Mouse (Mus musculus) megakaryocyte progenitor cell, adult 5-6 weeks (primary cell): Measurements from ENCODE around the gene B230217C12Rik. TPM values are rescaled to one million over a fixed set of nuclear protein-coding genes. Genes with fewer than 3 reads are reported as not detected.

Experiments
- ATAC-seq: replicated peaks from 2 replicates; pipeline ENCODE4 v1.8.0; 2016; ENCODE audit warnings: mild to moderate bottlenecking, moderate TSS enrichment, inconsistent platforms; ENCODE audit not compliant: poor library complexity
- total RNA-seq, 2 experiments: library from RNA; stranded (forward) in 1 of 2; stranded (reverse) in 1 of 2; fragments of 157-497, 149-512 nt in 1 of 2; fragments of 200-1000 nt in 1 of 2; gene quantifications; 2 replicates each; pipeline versions ENCODE4 v1.2.3 to v1.2.4; 2015 to 2017

B230217C12Rik gene
- total RNA-seq, 2 experiments from 2014 or later: 0.17 to 3.8 TPM

DNA sequence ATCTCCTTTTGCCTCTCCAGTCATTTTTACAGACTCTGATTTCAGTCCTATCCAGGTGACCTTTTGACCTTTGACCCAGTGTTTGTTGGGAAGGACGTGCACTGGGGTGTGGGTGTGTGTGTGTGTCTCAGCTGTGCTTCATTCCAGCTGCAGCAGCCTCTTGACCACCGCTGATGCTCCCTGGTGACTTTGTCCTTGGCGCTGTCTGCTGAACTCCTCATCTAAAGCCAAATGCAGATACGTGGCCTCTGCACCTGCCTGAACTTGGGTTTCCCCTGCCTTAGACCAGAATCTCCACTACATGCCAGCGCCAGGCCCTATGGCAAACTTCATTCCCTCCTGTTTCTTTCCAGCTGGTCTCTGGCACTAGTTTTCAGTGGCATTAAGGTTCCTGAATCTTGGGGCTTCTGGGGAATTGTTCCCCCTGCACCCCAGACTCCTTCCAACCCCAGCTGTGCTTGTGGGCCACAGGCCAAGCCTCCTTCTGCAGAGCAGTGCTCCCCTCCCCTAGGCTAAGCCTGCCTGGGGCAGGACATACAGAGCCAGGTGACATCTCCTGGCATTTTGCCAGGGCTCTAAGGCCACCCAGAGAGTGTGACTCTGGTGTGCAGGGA, 31.9 kb upstream of the B230217C12Rik start:
- ATAC-seq: no peak

DNA sequence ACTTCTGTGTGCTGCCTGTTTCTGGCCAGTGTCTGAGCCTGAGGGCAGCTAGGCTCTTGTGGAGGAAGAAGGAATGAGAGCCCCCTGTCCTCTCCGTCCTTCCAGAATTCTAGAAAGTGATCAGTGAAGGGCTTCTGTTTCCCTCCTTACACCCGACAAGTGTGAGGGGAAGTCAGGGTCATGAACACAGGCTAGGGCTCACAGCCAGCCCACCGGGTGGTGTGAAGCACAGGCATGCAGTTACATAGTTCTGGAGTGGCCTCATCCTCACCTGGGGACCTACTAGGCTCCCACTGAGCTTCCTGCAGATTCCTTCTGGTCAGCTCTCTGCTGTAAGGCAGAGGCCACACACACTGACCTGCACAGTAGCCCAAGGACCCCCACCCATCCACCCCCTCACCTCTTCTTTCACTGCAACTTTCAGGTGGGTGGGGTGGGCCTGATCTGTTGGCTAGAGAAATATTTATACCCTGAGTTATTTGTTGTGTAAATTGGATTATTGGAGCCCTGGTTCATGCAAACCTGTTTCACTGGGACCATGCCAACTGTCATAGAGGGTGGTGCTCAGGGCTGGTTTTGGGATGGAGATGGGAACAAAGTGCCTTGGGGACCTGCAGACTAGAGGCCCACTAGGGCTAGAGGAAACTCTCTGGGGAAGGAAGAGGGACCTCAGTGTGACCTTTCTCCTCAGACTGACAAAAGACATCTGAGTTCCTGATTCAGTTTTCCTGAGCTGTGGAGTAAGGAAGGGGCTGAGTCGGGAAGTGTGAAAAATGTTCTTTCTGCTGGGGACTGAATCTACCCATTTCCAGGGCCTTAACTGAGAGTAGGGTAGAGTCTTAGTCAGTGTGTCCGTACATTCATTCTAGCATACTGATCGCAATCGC, 31.1 kb upstream of the B230217C12Rik start:
- ATAC-seq: no peak

- ATAC-seq: peak; percentile 63; the same call in 1 of the 2 replicates
These were observed 30.2 kb upstream of the B230217C12Rik start for GRCm38 (mm10) chr11:97810356-97810755.

DNA sequence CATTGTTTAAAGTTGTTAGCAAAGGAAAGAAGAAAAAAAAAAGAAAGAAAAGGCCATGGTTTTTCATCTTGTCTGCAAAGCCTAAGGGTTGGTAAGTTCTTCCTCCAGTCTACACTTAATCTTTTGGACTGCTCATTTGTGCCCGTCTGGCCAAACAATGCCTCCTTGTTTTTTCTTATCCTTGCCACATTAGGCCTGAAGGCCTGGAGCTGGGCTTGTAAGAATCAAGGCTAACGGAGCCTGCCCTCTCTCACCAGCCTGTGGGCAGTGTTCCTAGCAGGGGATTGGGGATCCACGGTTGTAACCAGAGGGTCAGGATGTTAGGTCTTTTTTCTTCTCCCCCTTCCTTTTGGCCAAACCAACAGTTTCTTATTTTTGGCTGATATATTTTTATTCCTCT, 29.6 kb upstream of the B230217C12Rik start:
- ATAC-seq: no peak

DNA sequence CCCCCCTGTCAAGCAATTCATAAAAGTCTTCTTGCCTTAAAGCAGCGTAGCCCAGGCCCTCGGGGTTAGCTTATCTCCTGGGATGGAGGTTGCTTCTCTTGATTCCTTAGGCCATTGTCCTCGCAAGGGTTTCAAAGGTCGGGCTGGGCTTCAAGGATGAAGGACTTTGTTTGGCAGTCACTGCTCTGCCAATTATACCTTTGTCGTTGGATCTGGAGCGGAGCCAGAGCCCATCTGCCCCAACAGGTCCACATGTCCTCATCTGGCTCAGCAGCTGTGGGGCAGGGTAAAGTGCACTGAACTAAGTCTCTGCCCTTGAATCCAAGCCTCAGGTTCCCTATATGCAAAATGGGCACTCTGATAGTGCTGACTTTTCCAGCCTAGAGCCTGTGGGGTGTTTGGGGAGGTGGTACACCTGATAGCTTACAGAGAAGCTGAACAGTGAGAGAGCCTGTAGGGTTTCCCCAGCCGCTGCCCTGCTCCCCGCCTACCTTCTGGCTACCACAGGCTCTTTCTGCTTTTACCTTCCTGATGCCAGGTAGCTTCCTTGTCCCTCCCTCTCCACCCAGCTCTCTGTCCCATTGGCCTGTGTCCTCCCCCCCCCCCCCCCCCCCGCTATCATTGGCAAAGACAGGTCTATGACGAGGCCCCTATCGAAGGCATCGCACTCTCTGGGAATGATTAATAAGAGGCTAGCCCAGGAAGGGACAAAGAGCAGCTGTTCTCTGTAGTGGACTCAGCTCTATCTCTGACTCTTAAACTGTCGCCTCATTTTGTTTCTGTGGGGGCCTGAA, 28.8 kb upstream of the B230217C12Rik start:
- ATAC-seq: no peak

DNA sequence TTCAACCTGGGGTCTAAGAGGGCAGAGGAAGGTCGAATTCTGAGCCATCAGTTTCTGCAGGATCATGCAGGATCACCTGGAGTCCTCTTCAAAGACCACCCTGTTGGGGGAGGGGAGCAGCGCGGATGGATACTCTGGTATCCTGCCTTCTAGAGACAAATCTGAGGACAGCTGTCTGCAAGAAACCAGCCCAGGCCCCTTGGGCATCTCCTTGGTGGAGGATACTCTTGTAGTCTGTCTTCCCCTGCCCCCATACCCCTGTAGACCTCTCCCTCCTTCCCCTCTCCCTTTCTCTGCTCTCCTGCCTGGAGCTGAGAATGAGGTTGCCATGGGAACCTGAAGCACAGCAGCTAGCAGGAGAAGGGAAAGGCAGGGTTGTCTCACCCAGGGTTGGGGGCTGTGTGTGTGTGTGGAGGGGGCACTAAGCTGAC, 28.1 kb upstream of the B230217C12Rik start:
- no peak for ATAC-seq

DNA sequence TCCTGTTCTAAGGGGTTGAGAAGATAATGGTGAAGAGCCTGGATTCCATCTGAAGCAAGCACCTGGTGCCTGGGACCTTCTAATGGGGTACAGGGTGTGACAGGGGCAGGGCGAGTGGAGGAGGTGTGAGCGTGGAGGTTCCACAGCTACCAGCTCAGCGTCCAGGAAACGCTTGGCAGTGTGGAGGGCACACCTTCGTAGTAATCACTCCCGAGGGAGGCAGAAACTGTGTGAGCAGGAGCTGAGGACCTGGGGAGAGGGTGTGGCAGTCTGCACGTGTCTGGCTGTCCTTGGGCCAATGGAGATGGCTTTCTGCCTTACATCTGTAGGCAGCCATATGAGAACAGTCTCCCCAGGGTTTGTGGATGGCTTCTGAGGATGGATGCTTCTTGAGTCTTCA, 27.5 kb upstream of the B230217C12Rik start:
- ATAC-seq: no peak

DNA sequence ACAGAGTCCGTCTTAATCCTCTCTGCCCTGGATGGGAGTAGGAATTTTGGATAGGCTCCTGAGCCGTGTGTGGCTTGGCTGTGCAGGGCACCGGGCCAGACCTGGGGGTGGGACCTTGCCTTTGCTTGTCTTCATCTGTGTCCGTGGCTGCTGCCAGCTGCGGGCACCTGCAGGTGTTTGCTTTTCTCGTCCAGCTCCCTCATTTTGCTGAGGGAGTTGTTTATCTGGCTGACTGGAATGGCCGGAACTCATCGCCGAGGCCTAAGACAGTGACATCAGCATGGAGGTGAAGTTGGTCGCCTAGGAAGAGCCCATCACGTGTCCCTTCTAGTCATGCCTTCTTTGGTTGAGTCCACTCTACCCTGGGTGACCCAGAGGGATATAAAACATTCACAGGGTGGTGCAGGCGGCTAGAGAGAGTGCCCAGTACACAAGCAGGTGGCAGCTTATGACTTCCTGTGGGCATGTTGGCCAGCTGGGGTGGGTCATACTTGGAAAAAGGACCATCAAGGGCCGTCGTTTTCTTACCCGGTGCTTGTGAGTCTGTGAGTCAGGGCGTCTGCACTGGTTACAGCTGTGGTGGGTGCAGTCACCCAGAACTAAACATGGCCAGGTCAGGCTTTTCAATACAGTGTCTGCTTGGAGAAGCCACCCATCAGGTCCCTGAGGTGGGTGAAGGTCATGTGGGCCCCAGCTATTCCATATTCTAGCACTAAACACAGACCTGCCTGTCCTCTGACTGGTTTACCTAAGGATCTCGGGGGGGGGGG, 26.6 kb upstream of the B230217C12Rik start:
- ATAC-seq: no peak

- ATAC-seq: peak; percentile 72
These were observed 24.8 kb upstream of the B230217C12Rik start for GRCm38 (mm10) chr11:97815736-97816135.

- no peak for ATAC-seq
These were observed 24.4 kb upstream of the B230217C12Rik start for GRCm38 (mm10) chr11:97816176-97816575.

- ATAC-seq: no peak
These were observed 23.7 kb upstream of the B230217C12Rik start for GRCm38 (mm10) chr11:97816916-97817315.

DNA sequence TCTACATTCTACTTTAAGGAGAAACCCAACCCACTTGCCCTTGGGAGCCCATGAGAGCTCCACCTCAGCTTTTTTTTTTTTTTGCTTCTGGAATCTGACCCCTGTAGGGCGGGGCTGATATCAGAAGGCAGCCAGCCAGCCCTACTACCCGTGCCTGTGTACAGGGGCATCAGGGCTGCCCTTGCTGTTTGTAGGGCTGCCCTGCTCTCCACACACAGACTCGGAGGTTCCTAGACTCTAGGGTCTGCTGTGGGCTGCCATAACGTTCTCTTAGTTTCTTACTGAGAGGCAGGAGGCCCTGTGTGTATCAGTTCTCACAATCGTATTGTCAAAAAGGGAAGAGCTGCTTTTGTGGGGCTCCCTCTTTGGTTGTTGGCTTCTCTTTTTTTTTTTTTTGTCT, 23.2 kb upstream of the B230217C12Rik start:
- ATAC-seq: peak; percentile 47

DNA sequence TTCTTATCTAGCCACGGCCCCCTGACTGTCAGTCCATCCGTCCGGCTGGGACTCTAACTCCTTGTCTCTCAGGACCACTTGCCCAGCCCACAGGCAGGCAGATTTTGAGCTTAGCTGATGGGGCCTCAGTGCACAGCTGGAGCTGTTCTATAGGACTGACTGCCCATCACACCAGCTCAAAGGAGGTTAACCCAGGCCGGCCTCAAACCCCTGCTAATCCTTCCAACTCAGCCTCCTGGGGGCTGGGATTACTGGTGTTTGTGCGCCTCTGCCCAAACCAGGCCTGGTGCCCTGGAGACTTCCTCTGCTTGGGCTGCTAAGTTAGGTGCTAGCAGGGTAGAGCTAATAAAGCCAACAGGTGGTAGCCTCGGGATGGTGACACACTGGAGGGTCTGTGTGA, 22.6 kb upstream of the B230217C12Rik start:
- ATAC-seq: no peak

GRCm38 (mm10) chr11:97818571-97818970, 22.0 kb upstream of the B230217C12Rik start:
- ATAC-seq: no peak

DNA sequence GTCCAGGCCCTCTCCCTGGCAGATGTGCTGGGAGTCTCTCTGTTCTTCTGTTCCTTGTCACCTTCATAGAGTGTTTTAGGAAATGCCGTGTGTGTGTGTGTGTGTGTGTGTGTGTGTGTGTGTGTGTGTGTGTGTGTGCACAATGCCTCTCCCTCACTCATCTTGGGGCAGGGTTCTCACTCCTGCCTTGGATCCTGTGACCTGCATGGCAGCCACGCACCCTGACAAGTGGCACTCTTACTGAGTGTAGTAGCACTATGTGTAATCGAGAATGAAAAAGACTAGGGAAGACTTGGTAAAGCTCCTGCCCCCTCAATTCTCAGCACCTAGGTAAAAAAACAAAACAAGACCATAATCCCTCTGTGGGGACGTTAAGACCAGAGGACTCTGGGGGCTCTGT, 21.5 kb upstream of the B230217C12Rik start:
- no peak for ATAC-seq

- no peak for ATAC-seq
These were observed 20.7 kb upstream of the B230217C12Rik start for GRCm38 (mm10) chr11:97819923-97820322.

GRCm38 (mm10) chr11:97820840-97821239, 19.7 kb upstream of the B230217C12Rik start:
- no peak for ATAC-seq

DNA sequence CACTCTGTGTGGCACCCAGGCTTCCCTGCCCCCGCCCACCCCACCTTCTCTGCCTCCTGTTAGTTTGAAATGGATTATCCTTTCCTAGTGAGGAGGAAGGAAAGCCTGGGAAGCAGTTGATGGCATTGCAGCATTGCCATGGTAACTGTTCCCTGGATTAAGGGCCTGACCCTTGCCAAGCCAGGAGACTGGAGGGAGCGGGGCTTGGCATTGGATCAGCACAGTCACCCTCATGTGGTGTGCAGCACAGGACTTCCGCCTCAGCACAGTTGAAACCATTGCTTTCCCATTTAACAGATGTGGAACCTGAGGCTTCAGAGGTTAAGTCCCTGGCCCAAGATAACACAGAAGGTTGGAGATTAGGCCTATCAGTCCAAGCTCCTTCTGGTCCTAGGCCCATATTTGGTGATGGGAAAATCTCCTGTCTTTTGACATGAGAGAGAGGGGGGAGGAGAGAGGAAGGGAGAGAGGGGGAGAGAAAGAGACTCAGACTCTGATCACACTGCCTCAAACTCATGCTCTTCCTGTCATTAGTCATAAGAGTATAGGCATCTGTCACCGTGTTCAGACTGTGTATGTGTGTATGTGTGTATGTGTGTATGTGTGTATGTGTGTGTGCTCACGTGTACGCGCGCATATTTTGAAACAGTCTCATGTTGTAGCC, 19.0 kb upstream of the B230217C12Rik start:
- ATAC-seq: no peak

GRCm38 (mm10) chr11:97822840-97823603, 17.6 kb upstream of the B230217C12Rik start:
- ATAC-seq: no peak
